Mouse (Mus musculus) bone marrow macrophage, adult 2 months (primary cell): ENCODE data around the gene Olfr1487. TPM values are rescaled to one million over a fixed set of nuclear protein-coding genes. Genes with fewer than 3 reads are reported as not detected.
"Not testable (repeated sequence)": the region's sequence is repeated elsewhere in the genome, so short reads cannot be mapped to it uniquely, and the experiment has no call there.

Experiments used
- H3K27ac ChIP-seq: 2 replicates; pipeline ENCODE4 v1.5.1; 2012; ENCODE audit warnings: low read depth, low read length; ENCODE audit not compliant: insufficient read depth
- H3K4me1 ChIP-seq: 2 replicates; pipeline ENCODE4 v1.6.1; 2012; ENCODE audit warnings: low read length; ENCODE audit not compliant: control insufficient read depth, insufficient read depth
- H3K4me3 ChIP-seq: 2 replicates; pipeline ENCODE4 v1.5.1; 2012; ENCODE audit warnings: mild to moderate bottlenecking, low read length, moderate library complexity; ENCODE audit not compliant: insufficient read depth
- CTCF ChIP-seq: IDR thresholded peaks from 2 replicates; pipeline ENCODE4 v1.5.1; 2012; ENCODE audit warnings: low read depth, mild to moderate bottlenecking, low read length, moderate library complexity
- POLR2A ChIP-seq: IDR thresholded peaks from 2 replicates; pipeline ENCODE4 v1.6.1; 2012; ENCODE audit warnings: mild to moderate bottlenecking, low read depth, low read length, borderline replicate concordance
- polyA plus RNA-seq: library from polyadenylated mRNA; stranded (reverse); fragments of >200 nt; gene quantifications from 2 replicates; pipeline ENCODE4 v1.2.4, GENCODE M21; 2012; ENCODE audit not compliant: missing spikeins, insufficient read depth, insufficient read length

Gene Olfr1487
- not detected in 2 replicates for polyA plus RNA-seq

DNA sequence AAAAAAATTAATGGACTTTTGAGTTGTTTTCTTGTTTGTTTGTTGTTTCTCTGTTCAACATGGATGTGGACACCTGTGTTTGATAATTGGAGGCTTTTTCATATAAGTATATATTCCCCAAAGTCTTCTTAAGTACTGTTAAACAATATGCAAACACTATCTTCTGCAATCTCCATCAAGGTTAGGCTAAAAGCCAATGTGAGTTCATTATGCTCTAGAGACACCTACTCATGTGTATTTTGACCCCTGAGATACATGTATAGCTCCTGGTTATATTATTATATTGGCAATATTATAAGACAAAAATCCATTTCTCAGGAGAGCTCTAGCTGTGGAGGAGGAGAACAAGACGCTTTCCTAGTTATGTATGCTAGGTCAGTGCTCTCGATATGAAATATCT is at the start of gene Olfr1487:
Gene Olfr1487, plus strand, starts transcription at position 301 of the 400 bp plus-strand sequence.
- not testable (repeated sequence) for H3K4me1 ChIP-seq, H3K27ac ChIP-seq, H3K4me3 ChIP-seq

GRCm38 (mm10) chr19:13583211-13583610 is 34.0 kb upstream of the Olfr1487 start, which contains the start of gene Olfr1484:
TSS of gene Olfr1484 (plus strand) at chr19:13583511.
- Histone ChIP-seq H3K4me1 (no peaks in the 10 kb centered on the region), H3K4me3 (no peak within 1 kb of the TSS), H3K27ac (no peak within 1 kb of the TSS)
- TF ChIP-seq CTCF = no peak
- TF ChIP-seq POLR2A = no peak

DNA sequence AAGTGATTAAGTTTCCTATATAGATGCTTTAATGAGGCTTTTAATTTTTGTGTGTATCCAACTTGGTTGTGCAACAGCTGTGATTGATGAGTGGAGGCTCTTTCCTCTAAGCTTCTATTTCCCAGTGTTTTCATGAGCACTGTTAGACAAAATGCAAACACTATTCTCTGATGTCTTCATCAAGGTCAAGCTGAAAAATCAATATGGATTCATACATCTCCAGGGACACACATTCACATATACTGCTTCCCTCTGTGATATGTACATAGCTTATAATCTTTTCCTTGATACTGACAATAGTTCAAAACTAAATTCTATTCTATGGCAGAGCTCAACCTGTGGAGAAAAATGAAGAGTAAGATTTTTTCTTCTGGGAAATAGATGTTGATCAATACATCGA is 14.1 kb downstream of the Olfr1487 start, which contains the start of gene Olfr1489:
Gene Olfr1489, plus strand, starts transcription at position 301 of the 400 bp plus-strand sequence.
- Histone ChIP-seq H3K27ac (no peak within 1 kb of the TSS), H3K4me1 (no peaks in the 10 kb centered on the region), H3K4me3 (no peak within 1 kb of the TSS)
- TF ChIP-seq POLR2A (no peak), CTCF (no peak)

DNA sequence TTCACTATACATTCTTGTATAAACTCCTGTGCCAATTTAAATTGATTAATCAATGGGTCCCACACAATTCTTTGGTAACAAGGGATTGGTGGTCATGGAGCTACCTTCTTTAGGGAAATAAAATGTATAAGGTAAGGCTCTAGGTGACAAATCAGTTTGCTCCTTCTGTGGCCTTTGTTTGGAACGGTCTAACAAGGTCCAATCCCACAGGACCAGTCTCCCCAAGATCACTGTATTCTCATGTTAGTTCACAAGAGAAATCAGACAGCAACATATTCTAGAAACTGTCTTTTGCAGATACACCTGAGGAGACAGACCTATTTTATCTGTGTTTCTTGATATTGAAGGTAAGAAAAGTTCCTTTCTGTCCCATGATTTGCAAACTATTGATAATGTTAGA is 33.6 kb downstream of the Olfr1487 start, which contains the start of gene Olfr1490:
Gene Olfr1490, plus strand, starts transcription at position 301 of the 400 bp plus-strand sequence.
- H3K27ac ChIP-seq = no peak within 1 kb of the TSS
- H3K4me3 ChIP-seq = no peak within 1 kb of the TSS
- TF ChIP-seq CTCF (no peak), POLR2A (no peak)
- no peaks in the 10 kb centered on the region for H3K4me1 ChIP-seq

Other genes starting within 250 kb of the Olfr1487 start
- not detected in 2 replicates for gene Olfr1469, start 209.5 kb upstream of the Olfr1487 start, polyA plus RNA-seq
- not detected in 2 replicates for gene Olfr1471, start 174.0 kb upstream of the Olfr1487 start, polyA plus RNA-seq
- gene Olfr1472, start 161.3 kb upstream of the Olfr1487 start, polyA plus RNA-seq = not detected in 2 replicates
- not detected in 2 replicates for gene Olfr1474, start 147.8 kb upstream of the Olfr1487 start, polyA plus RNA-seq
- not detected in 2 replicates for gene Olfr1475, start 137.2 kb upstream of the Olfr1487 start, polyA plus RNA-seq
- not detected in 2 replicates for gene Olfr1477, start 116.8 kb upstream of the Olfr1487 start, polyA plus RNA-seq
- not detected in 2 replicates for gene Olfr1480, start 89.5 kb upstream of the Olfr1487 start, polyA plus RNA-seq
- gene Olfr1484, start 33.9 kb upstream of the Olfr1487 start, polyA plus RNA-seq = not detected in 2 replicates
- 0.13 and 0.19 TPM in 2 replicates for gene Olfr1489, start 14.2 kb downstream of the Olfr1487 start, polyA plus RNA-seq
- gene Olfr1490, start 33.7 kb downstream of the Olfr1487 start, polyA plus RNA-seq = not detected in 2 replicates
- not detected in 2 replicates for gene Olfr1491, start 79.9 kb downstream of the Olfr1487 start, polyA plus RNA-seq
- gene Olfr1493-ps1, start 105.9 kb downstream of the Olfr1487 start, polyA plus RNA-seq = not detected in 2 replicates
- gene Olfr1494, start 122.4 kb downstream of the Olfr1487 start, polyA plus RNA-seq = not detected in 2 replicates
- not detected in 2 replicates for gene Olfr1495, start 147.2 kb downstream of the Olfr1487 start, polyA plus RNA-seq
- gene Olfr1496, start 160.5 kb downstream of the Olfr1487 start, polyA plus RNA-seq = 0.37 TPM in 1 of 2 replicates, not detected in the other
- gene Olfr1497, start 180.8 kb downstream of the Olfr1487 start, polyA plus RNA-seq = not detected in 2 replicates
- not detected in 2 replicates for gene Olfr1499, start 202.1 kb downstream of the Olfr1487 start, polyA plus RNA-seq
- not detected in 2 replicates for gene Olfr1500, start 213.1 kb downstream of the Olfr1487 start, polyA plus RNA-seq
- not detected in 2 replicates for gene Olfr1501, start 233.3 kb downstream of the Olfr1487 start, polyA plus RNA-seq
- not detected in 2 replicates for gene Olfr1502, start 244.4 kb downstream of the Olfr1487 start, polyA plus RNA-seq